Comparison of ENCODE assay signal across 19 mouse cellular contexts in the genomic region with DNA sequence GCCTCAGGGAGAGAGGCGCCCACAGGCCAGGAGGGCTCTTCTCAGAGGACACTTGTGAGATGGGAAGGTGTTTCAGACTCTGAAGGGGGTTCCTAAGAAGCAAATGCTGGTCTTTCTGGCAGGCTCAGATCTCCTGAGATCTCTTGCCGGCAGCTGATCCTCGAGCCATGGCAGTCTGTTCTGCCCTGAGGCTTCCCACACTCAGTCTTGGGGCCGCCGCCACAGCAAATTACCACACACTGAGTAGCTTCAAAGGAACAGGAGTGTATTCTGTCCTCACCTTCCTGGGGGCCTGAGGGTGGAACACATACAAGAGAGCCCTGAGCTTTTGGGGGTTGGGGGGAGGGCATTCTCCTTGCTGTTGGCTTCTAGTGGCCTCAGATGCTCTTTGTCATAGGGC. TPM values are rescaled to one million over a fixed set of nuclear protein-coding genes. Genes with fewer than 3 reads are reported as not detected.
DNase-seq lines count a peak whose midpoint lies in the region; ATAC-seq lines count a peak whose summit lies in the region.
"Had no signal": no experiment of that assay in that cellular context is flagged by ENCODE, and none has a peak within 500 bp of the region (broad histone marks: within the 10 kb centered on the region; RNA-seq: fewer than 3 reads in every experiment).

No protein-coding gene starts in this region.

- no peak for ATAC-seq in hindbrain, embryonic 13.5 days (ENCODE audit: low FRiP score)
- no peak for ATAC-seq in midbrain, embryonic 14.5 days (ENCODE audit: low FRiP score, low TSS enrichment)

- intact Hi-C loops in left cerebral cortex, postnatal 4 days (cut with DNase I), result no loop called here

- no peaks in the 10 kb centered on the region for H3K9me3 ChIP-seq in embryonic facial prominence, embryonic 10.5 days
- no peaks in the 10 kb centered on the region for H3K9me3 ChIP-seq in hindbrain, embryonic 13.5 days
- no peaks in the 10 kb centered on the region for H3K9me3 ChIP-seq in midbrain, embryonic 14.5 days (ENCODE audit: control insufficient read depth, low read length)
- H3K9me3 ChIP-seq: G1E; limb, embryonic 12.5 days; liver, embryonic 15.5 days had no signal

- peak overlapping the region; percentile 21; the same call in 1 of the 2 replicates for H3K27ac ChIP-seq in embryonic facial prominence, embryonic 10.5 days (replicated peaks)
- peak overlapping the region; percentile 88 for H3K27ac ChIP-seq in hindbrain, embryonic 13.5 days
- H3K27ac ChIP-seq in midbrain, embryonic 14.5 days (replicated peaks; ENCODE audit: low read depth, low read length), result peak overlapping the region; percentile 66
- H3K27ac ChIP-seq: limb, embryonic 12.5 days; liver, embryonic 15.5 days had no signal

- H3K9ac ChIP-seq in hindbrain, embryonic 13.5 days, result peak overlapping the region; percentile 46
- no peak overlapping the region for H3K9ac ChIP-seq in midbrain, embryonic 14.5 days (replicated peaks; ENCODE audit: low read length)
- H3K9ac ChIP-seq: limb, embryonic 12.5 days; liver, embryonic 15.5 days had no signal

- H3K4me3 ChIP-seq in embryonic facial prominence, embryonic 10.5 days, result no peak overlapping the region
- no peak overlapping the region for H3K4me3 ChIP-seq in hindbrain, embryonic 13.5 days
- no peak overlapping the region for H3K4me3 ChIP-seq in midbrain, embryonic 14.5 days (replicated peaks; ENCODE audit: low read depth, low read length)
- H3K4me3 ChIP-seq: erythroblast, embryonic 14.5 days; limb, embryonic 12.5 days; liver, embryonic 15.5 days had no signal

- WGBS in embryonic facial prominence, embryonic 10.5 days, result 35% methylated on average over 5 of the region's 5 CpGs
- WGBS in hindbrain, embryonic 13.5 days, result 41% methylated on average over 5 of the region's 5 CpGs
- 32% methylated on average over 5 of the region's 5 CpGs for WGBS in midbrain, embryonic 14.5 days

- 0 out of 2 replicates have a peak, but pooled peaks cover 9% of the 10 kb centered on the region for H3K36me3 ChIP-seq in embryonic facial prominence, embryonic 10.5 days (replicated peaks)
- H3K36me3 ChIP-seq in hindbrain, embryonic 13.5 days, result peaks cover 36% of the 10 kb centered on the region
- H3K36me3 ChIP-seq in midbrain, embryonic 14.5 days (ENCODE audit: control insufficient read depth, insufficient read depth, low read length), result peaks cover 22% of the 10 kb centered on the region; the same call in 1 of the 2 replicates
- H3K36me3 ChIP-seq: G1E; limb, embryonic 12.5 days; liver, embryonic 15.5 days had no signal

- H3K27me3 ChIP-seq in embryonic facial prominence, embryonic 10.5 days (replicated peaks; ENCODE audit: low read depth, poor library complexity, severe bottlenecking), result 0 out of 2 replicates have a peak, but pooled peaks cover 3% of the 10 kb centered on the region
- H3K27me3 ChIP-seq in hindbrain, embryonic 13.5 days, result no peaks in the 10 kb centered on the region
- no peaks in the 10 kb centered on the region for H3K27me3 ChIP-seq in midbrain, embryonic 14.5 days (ENCODE audit: control insufficient read depth, insufficient read depth, low read length)
- H3K27me3 ChIP-seq: limb, embryonic 12.5 days; liver, embryonic 15.5 days had no signal

- no peak overlapping the region for H3K4me2 ChIP-seq in hindbrain, embryonic 13.5 days
- no peak overlapping the region for H3K4me2 ChIP-seq in midbrain, embryonic 14.5 days (ENCODE audit: low read length)
- H3K4me2 ChIP-seq: limb, embryonic 12.5 days; liver, embryonic 15.5 days had no signal

- DNase-seq in brain, adult 2 months (ENCODE audit: low read depth, low spot score), result peak; percentile 49
- DNase-seq in embryonic facial prominence, embryonic 10.5 days (ENCODE audit: low spot score), result no peak
- peak; percentile 53 for DNase-seq in midbrain, embryonic 14.5 days
- no peak for DNase-seq in urinary bladder, postnatal 25 days (ENCODE audit: low spot score)
- DNase-seq in MN1 (ENCODE audit: low spot score), result no peak
- no peak for DNase-seq in left cerebral cortex, postnatal 4 days
- DNase-seq: adrenal gland, adult 2 months; cerebellum, adult 9-11 months; heart, postnatal 14 days; kidney, adult 11 months; kidney, postnatal 4 days; lung, postnatal 10 days; retina, postnatal 1 day; thymus, adult 2 months had no signal

- H3K4me1 ChIP-seq in embryonic facial prominence, embryonic 10.5 days, result peaks cover 37% of the 10 kb centered on the region
- H3K4me1 ChIP-seq in hindbrain, embryonic 13.5 days (replicated peaks), result peaks cover 68% of the 10 kb centered on the region
- peaks cover 43% of the 10 kb centered on the region for H3K4me1 ChIP-seq in midbrain, embryonic 14.5 days (ENCODE audit: control insufficient read depth, insufficient read depth, low read length)
- H3K4me1 ChIP-seq: liver, embryonic 15.5 days had no signal

RNA-seq across cellular contexts. Expression of a gene that starts 33.8 kb away (rescaled TPM):
- polyA plus RNA-seq in embryonic facial prominence, embryonic 10.5 days (2016; fragmentation: Nextera tagmentation; extraction: Ambion mirVana), result 6.8 and 8.4 TPM in 2 replicates
- polyA plus RNA-seq in hindbrain, embryonic 13.5 days (2015; fragmentation: Nextera tagmentation; extraction: Ambion mirVana), result 80.2 and 83.1 TPM in 2 replicates
- polyA plus RNA-seq in midbrain, embryonic 14.5 days (2014; fragmentation: Nextera tagmentation; extraction: Ambion mirVana), result 64.2 and 93.4 TPM in 2 replicates
- total RNA-seq in left cerebral cortex, postnatal 4 days (2021), result 100 to 1,000 TPM; 331 to 380 TPM
- polyA plus RNA-seq: erythroblast, embryonic 14.5 days; G1E had no signal

RNA-seq across cellular contexts. Expression of a gene that starts 56.6 kb away (rescaled TPM):
- 62.8 and 67.6 TPM in 2 replicates for polyA plus RNA-seq in embryonic facial prominence, embryonic 10.5 days (2016; fragmentation: Nextera tagmentation; extraction: Ambion mirVana)
- 48.9 and 51.0 TPM in 2 replicates for polyA plus RNA-seq in hindbrain, embryonic 13.5 days (2015; fragmentation: Nextera tagmentation; extraction: Ambion mirVana)
- polyA plus RNA-seq in midbrain, embryonic 14.5 days (2014; fragmentation: Nextera tagmentation; extraction: Ambion mirVana), result 49.0 and 55.4 TPM in 2 replicates
- total RNA-seq in left cerebral cortex, postnatal 4 days (2021), result 10 to 100 TPM; 21.8 to 24.4 TPM

Comparison
In these comparisons a context has a peak if more than half of its experiments do, and no peak if none do; other contexts are left out.
1. DNase-seq: peak in brain, adult 2 months (single experiment) and midbrain, embryonic 14.5 days (single experiment); none in embryonic facial prominence, embryonic 10.5 days (single experiment), urinary bladder, postnatal 25 days (single experiment), MN1 (single experiment) and left cerebral cortex, postnatal 4 days (single experiment).
2. H3K27ac ChIP-seq: peak in every context shown above with its lines; median percentile 88 in hindbrain, embryonic 13.5 days; 66 in midbrain, embryonic 14.5 days; 21 in embryonic facial prominence, embryonic 10.5 days.